Mouse (Mus musculus): ENCODE data around the gene Strn.

Gene Strn

GRCm38 (mm10) chr17:78618164-78618693 lies 118.8 kb downstream of the Strn start:
- in situ Hi-C loops (cut with MboI, MseI), result no loop called here

- in situ Hi-C loops (cut with MboI, MseI), result no loop called here
Measured at GRCm38 (mm10) chr17:78615096-78615495, 121.9 kb downstream of the Strn start.

DNA sequence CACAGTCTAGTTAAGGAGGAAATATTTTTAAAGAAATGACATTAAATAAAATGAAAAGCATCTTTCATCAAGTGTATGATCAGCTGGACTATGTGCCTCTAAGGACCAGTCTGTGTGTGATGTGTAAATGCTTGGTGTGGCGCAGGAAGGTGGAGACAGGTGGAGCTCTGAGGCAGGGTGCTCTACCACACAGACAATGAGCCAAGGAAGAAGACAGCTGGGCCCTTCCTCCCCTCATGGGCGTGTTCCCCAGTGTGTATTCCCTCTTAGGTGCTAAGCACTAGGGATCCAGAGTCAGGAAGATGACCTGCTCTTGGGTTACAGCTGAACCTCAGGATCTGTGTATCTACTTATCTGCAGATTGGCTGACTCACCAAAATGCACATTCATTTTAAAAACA lies 122.5 kb downstream of the Strn start:
- in situ Hi-C loops (cut with MboI, MseI), result no loop called here

DNA sequence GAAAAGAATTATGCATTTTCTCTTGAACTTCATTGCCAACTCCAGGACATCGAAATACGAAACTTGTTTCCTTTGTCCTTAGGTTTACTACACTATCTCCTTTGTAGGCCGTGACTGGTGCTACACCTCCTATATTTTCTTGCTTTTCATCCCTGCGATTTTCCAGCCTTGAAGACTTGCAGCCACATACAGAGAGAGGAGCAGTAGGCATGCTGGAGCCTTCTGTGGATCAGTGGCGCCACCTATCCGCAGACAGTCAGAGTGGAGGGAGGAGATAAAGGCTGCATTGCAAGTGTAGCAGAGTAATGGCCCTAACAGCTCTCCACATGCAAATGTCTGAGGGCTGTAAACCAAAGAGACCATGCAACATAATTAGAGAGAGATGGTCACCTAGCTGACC lies 125.9 kb downstream of the Strn start:
- in situ Hi-C loops (cut with MboI, MseI), result no loop called here

GRCm38 (mm10) chr17:78609191-78609855 lies 127.7 kb downstream of the Strn start:
- in situ Hi-C loops (cut with MboI, MseI), result no loop called here

DNA sequence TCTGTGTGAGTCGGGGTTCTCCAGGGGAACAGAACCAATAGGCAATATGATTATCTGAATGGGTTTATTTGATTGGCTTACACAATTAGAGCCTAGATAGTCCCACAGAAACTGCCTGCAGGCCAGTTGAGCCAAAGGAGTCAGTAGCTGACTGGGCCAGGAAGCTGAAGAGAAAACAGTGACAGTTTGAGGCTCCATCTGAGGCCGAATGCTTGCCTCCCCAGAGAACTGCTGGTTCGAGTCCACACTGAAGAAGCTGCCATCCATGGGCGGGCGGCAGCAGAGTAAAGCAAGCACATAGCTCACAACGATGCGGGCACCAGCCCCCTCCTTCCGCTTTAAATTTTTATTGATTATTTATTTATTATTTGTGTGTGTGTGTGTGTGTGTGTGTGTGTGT lies 128.3 kb downstream of the Strn start:
- in situ Hi-C loops (cut with MboI, MseI), result no loop called here

DNA sequence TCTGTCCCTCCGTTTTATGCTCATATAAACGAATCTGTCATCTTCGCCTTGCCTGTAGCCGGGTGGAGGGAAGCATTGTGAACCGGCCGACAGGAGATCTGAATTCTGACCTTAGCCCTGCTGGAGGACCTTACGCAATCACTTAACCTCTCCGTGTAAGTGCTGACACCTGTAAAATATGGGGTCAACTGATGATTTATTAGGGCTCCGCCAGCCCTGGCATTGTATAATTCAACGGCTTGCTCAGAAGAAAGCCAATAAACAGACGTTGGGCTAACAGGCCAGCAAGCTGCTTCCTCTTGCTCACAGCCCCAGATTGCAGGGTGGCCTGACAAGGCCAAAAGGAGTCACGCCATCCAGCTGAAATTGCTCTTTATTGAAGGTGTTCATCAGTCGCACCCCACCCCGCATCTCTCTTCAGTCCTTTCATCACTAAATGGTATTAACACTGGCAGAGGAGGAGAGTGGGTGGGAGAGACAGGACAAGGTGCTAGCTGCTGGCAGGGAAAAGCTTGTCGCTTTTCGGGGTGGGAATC lies 128.8 kb downstream of the Strn start:
- in situ Hi-C loops (cut with MboI, MseI), result no loop called here

DNA sequence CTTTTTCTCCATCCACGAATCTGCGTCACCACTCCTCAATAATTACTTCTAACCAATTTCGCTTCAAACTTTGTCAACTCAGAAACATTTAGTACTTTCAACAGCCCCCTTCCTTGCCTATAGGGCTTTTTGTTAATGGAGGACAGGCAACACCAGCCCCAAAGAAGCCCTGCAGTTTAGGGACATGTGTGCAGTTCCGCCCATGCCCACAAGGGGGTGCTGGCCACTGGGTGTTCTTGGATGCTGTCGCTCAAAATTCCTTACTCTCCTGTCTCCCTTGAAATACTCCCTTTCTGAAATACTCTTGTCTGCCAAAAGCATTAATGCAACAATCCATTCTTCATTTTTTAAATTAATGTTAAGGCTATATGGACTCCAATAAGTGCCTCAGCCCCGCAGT lies 132.6 kb downstream of the Strn start:
- in situ Hi-C loops (cut with MboI, MseI), result no loop called here

DNA sequence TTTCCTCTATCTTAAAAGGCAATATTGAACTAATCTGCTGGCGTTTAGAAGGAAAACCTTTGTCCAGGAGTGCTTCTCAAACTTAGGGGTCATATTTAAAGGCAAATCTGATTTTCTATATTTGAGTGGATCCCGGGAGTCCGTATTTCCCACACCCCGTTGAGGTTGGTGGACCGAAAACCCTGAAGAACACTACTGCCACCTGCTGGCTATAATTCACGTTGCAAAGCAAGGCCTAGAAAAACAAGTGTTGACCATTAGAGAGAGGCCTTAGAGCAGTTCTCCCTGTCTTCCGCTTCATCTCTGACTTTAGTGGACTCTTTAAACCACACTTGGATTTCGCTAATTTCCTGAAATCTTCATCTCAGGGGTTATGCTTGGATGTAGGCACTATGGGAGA lies 133.1 kb downstream of the Strn start:
- in situ Hi-C loops (cut with MboI, MseI), result no loop called here

GRCm38 (mm10) chr17:78602316-78602715 lies 134.7 kb downstream of the Strn start:
- in situ Hi-C loops (cut with MboI, MseI), result no loop called here

DNA sequence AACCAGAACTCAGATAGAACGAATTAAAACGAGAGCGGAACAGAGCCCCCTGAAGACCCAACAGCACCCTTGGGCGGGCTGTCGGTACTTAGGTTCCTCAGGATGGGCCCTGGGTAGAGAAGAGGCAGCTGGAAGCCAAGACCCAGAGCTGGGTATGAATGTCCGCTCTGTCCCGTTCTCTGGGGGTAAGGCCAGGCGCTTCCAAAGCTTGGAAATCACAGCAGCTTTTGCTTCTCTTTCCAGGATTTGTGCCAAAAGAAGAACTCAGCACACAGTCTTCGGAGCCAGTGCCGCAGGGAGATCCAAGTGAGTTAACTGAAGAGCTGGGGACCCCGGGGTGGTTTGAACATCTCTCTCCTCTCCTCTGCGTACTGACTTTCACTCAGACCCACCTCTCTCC lies 135.4 kb downstream of the Strn start:
- in situ Hi-C loops (cut with MboI, MseI), result no loop called here

- in situ Hi-C loops (cut with MboI, MseI), result no loop called here
Measured at GRCm38 (mm10) chr17:78601042-78601441, 136.0 kb downstream of the Strn start.

Data from T-helper 1 cell (primary cell).